Mouse (Mus musculus) stomach, postnatal 0 days (tissue): ENCODE data around the gene Apool. TPM values are rescaled to one million over a fixed set of nuclear protein-coding genes. Genes with fewer than 3 reads are reported as not detected.
"Not testable (repeated sequence)": the region's sequence is repeated elsewhere in the genome, so short reads cannot be mapped to it uniquely, and the experiment has no call there.

Source experiments
- ATAC-seq: fragments of 200-750 bp; cut with Nextera tagmentation; 2 replicates; pipeline ENCODE4 v1.8.0; 2017; ENCODE audit not compliant: low FRiP score, low TSS enrichment
- DNase-seq: peaks from one replicate; pipeline ENCODE4 v3.0.0-alpha.2; 2016; ENCODE audit warnings: low spot score
- H3K27ac ChIP-seq: fragments of 300-500 bp; sonication (generic); replicated peaks from 2 replicates; pipeline ENCODE4 v1.5.1; 2014; ENCODE audit warnings: mild to moderate bottlenecking, control low read depth
- H3K27me3 ChIP-seq: fragments of 300-500 bp; sonication (generic); 2 replicates; pipeline ENCODE4 v1.6.1; 2014; ENCODE audit warnings: low read length; ENCODE audit not compliant: control insufficient read depth, insufficient read depth
- H3K36me3 ChIP-seq: fragments of 300-500 bp; sonication (generic); 2 replicates; pipeline ENCODE4 v1.6.1; 2014; ENCODE audit warnings: low read length, mixed read lengths; ENCODE audit not compliant: control insufficient read depth, insufficient read depth
- H3K4me1 ChIP-seq: fragments of 300-500 bp; sonication (generic); replicated peaks from 2 replicates; pipeline ENCODE4 v1.6.1; 2014; ENCODE audit warnings: antibody characterized with exemption; ENCODE audit not compliant: control insufficient read depth, insufficient read depth
- H3K4me2 ChIP-seq: fragments of 300-500 bp; sonication (generic); replicated peaks from 2 replicates; pipeline ENCODE4 v1.6.1; 2014; ENCODE audit warnings: low read depth, mild to moderate bottlenecking, control low read depth, moderate library complexity
- H3K4me3 ChIP-seq: fragments of 300-500 bp; sonication (generic); 2 replicates; pipeline ENCODE4 v1.5.1; 2014; ENCODE audit warnings: low read depth, low read length, control low read depth
- H3K9ac ChIP-seq: fragments of 300-500 bp; sonication (generic); 2 replicates; pipeline ENCODE4 v1.6.1; 2014; ENCODE audit warnings: mild to moderate bottlenecking, low read length, control low read depth, mixed read lengths
- H3K9me3 ChIP-seq: fragments of 300-500 bp; sonication (generic); 2 replicates; pipeline ENCODE4 v1.6.1; 2016; ENCODE audit warnings: low read length; ENCODE audit not compliant: control insufficient read depth
- CTCF ChIP-seq: IDR thresholded peaks from 2 replicates; pipeline ENCODE4 v1.5.1; 2016; ENCODE audit warnings: antibody characterized with exemption, low read depth, mild to moderate bottlenecking, moderate library complexity
- EP300 ChIP-seq: optimal IDR thresholded peaks from 2 replicates; pipeline ENCODE3; 2016; ENCODE audit warnings: antibody characterized with exemption
- WGBS: fragments of 180-500 bp; shearing (Covaris S2); extraction: QIAGEN DNeasy Blood & Tissue Kit; methylation state at CpG from one replicate; pipeline ENCODE4 v1.1.7; 2014; 5-methylcytosine and 5-hydroxymethylcytosine counted together
- polyA plus RNA-seq: library from polyadenylated mRNA; unstranded; fragments of >200 nt; fragmentation: Nextera tagmentation; extraction: Ambion mirVana; gene quantifications from 2 replicates; pipeline ENCODE4 v1.2.1, GENCODE M21; 2015

Gene Apool
- polyA plus RNA-seq, 1 experiment from 2014 or later = 38.7 TPM

DNA sequence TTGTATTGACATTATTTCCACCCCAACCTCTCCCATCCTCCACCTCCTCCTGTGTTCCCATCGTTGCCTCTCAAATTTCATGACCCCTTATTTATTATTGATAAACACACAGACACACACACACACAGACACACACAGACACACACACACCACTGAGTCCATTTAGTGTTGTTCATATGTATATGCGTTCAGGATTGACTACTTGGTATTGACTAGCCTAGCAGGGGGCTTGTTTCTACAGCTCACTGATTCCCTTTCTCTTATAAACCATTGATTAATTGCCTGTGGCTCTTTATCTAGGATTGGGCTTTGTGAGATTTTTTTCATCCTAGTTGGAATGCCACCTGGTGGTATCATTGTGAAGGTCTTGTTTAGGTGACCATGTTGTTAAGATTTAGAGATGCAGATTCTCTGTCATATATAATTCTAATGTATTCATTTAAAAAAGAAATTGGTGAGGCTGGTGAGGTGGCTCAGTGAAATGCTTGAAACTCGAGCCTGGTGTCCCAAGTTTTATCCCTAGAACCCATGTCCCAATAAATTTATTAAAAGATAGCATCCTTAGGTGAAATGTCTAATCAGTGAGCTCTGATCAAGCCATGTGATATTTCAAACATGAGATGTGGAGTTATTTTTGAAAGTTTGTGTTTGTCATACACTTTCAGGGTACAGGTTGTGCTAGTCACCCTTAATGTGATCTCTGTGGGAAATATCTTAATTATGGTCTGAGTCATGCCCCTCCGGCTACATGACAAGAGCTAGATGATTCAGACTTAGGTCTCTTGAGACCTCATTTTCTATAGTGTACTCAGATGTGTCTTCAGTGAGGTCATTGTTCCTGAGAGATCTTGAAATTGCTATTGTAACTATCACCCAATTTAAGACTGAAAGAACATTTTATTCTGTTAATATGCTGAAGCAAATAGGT, 36.6 kb downstream of the Apool start:
- Histone ChIP-seq H3K27ac (no peak overlapping the region), H3K9me3 (no peaks in the 10 kb centered on the region), H3K36me3 (no peaks in the 10 kb centered on the region), H3K4me3 (no peak overlapping the region), H3K9ac (no peak overlapping the region), H3K4me1 (no peaks in the 10 kb centered on the region), H3K27me3 (no peaks in the 10 kb centered on the region), H3K4me2 (no peak overlapping the region)
- WGBS = 71% methylated on average over 4 of the region's 4 CpGs
- TF ChIP-seq EP300 = no peak
- TF ChIP-seq CTCF = peak; percentile 36
- ATAC-seq (no peak), DNase-seq (no peak)

DNA sequence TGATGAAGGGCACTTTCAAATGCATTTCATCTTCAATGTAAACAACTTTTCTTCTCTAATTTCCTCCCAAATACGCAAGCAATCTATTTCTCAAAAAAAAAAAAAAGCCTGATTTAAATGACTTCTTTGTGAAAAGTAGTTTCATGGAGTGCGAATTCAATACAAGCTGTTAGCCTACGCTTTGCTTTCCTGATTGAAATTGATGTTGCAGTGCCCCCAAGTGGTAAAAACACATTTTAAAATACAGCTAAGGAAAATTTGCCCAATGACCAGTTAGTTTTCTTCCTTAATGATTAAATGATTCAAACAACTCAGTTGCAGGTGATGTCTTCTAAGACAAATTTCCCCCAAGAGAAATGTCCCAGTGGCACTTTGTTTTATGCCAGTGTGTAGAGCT, 37.3 kb downstream of the Apool start:
- no peaks in the 10 kb centered on the region for H3K36me3 ChIP-seq
- H3K4me2 ChIP-seq = no peak overlapping the region
- H3K4me3 ChIP-seq = no peak overlapping the region
- peak; percentile 73 for TF ChIP-seq CTCF
- no peak for TF ChIP-seq EP300
- no peak overlapping the region for H3K9ac ChIP-seq
- H3K4me1 ChIP-seq = no peaks in the 10 kb centered on the region
- DNase-seq (no peak), ATAC-seq (no peak)
- H3K27me3 ChIP-seq = no peaks in the 10 kb centered on the region
- H3K27ac ChIP-seq = no peak overlapping the region
- 38% methylated on average over 3 of the region's 3 CpGs for WGBS
- no peaks in the 10 kb centered on the region for H3K9me3 ChIP-seq

DNA sequence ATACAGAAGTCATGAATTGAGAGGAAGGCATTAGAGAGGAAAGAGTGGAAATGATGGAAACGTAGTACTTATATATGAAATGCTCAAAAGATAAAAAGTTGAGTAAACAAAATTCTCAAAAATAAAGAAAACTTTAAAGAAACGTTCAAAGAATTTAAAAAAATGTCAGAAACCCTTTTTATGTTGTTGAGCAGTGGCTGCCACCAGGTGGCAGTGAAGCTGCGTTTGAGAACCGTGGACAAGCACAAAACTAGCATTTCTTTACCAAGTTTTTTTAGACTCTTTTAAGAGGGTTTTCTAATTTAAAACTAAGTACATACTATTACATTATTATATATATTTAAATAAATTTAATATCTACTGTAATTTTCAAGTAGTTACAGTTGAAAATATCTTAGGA, 57.3 kb downstream of the Apool start:
- no peak for DNase-seq
- H3K4me1 ChIP-seq = no peaks in the 10 kb centered on the region

DNA sequence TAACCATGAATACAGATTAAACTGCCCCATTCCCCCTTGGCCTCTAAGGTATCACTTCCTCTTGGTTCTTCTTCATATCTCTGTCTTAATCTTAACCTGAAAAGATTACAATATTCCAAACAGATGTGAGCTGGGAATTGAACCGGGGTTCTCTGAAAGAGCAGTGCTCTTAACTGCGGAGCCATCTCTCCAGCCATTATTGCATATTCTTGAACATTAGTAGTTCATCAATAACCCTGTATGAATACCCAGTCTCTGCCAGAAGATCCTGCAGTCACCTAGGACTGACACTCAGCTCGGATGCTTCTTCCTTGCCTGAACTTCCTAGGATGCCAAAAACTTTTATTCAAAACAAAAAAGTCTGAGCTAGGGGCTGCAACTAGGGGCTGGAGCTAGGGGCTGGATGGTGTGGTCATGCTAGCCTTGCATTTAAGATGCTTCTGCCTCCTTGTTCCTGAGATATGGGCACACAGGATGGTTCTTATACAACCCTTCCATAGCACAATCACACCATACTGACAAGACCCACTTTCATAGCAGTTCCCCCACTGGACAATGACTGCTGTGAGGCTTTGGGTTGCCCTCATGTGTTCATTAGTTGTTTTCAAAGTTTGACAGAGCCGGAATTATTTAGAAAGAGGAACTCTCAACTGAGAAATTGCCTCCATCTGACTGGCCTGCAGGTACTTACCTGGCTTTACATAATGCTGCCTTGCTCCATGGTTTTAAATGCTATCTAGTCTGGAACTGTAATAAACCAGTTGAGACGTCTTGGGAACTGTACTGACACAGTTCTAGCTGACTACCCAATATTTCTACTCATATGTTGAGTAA, 59.7 kb downstream of the Apool start:
- not testable (repeated sequence) for H3K27me3 ChIP-seq, H3K36me3 ChIP-seq, H3K9ac ChIP-seq, H3K4me2 ChIP-seq, H3K4me1 ChIP-seq, H3K9me3 ChIP-seq, H3K27ac ChIP-seq, H3K4me3 ChIP-seq
- DNase-seq (peak; percentile 30), ATAC-seq (peak; percentile 100)
- 80% methylated on average over 5 of the region's 5 CpGs for WGBS

More for the DNA sequence above, 57.3 kb downstream of the Apool start:
- TF ChIP-seq EP300 (no peak), CTCF (peak; percentile 53)
- ATAC-seq = no peak
- H3K4me2 ChIP-seq = no peak overlapping the region
- no peak overlapping the region for H3K9ac ChIP-seq
- no peak overlapping the region for H3K4me3 ChIP-seq
- H3K9me3 ChIP-seq = no peaks in the 10 kb centered on the region
- 35% methylated on average over 4 of the region's 4 CpGs for WGBS
- H3K27me3 ChIP-seq = no peaks in the 10 kb centered on the region
- no peak overlapping the region for H3K27ac ChIP-seq
- no peaks in the 10 kb centered on the region for H3K36me3 ChIP-seq

DNA sequence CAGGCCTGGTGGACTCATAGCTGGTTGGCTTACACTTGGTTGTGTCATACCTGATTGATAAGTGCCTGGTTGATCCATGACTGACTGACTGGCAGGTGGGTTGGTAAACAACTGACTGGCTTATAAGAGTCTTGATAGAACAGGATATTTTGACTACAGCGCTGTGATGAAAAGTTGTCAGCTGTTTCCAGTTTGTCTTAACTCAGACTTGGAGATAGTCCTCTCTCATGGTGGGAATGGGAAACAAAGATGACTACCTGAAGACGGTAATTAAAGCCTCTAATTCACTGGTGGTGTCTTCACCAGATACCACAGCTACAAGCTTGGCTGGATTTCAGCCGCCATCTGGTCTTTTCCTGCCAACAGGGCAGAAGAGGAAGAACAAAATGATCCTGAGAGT, 95.5 kb downstream of the Apool start, which contains the start of gene Satl1:
Satl1 (minus strand) TSS at position 101 of the 400 bp plus-strand sequence.
- 83% methylated on average over 3 of the region's 3 CpGs for WGBS
- H3K4me2 ChIP-seq = no peak within 1 kb of the TSS
- DNase-seq = no peak

More for the DNA sequence above, 95.5 kb downstream of the Apool start, which contains the start of gene Satl1:
- ATAC-seq = no peak
- Histone ChIP-seq H3K9ac (no peak within 1 kb of the TSS), H3K27ac (no peak within 1 kb of the TSS), H3K36me3 (no peaks in the 10 kb centered on the region), H3K4me1 (no peaks in the 10 kb centered on the region), H3K4me3 (no peak within 1 kb of the TSS), H3K9me3 (no peaks in the 10 kb centered on the region), H3K27me3 (no peaks in the 10 kb centered on the region)
- no peak for TF ChIP-seq CTCF
- TF ChIP-seq EP300 = no peak
